Mouse (Mus musculus): ENCODE measurements around the gene Cx3cl1. TPM values are rescaled to one million over a fixed set of nuclear protein-coding genes. Genes with fewer than 3 reads are reported as not detected.

Cx3cl1 gene
- total and polyA plus RNA-seq, 3 experiments = 0.38 TPM; not detected in 2

DNA sequence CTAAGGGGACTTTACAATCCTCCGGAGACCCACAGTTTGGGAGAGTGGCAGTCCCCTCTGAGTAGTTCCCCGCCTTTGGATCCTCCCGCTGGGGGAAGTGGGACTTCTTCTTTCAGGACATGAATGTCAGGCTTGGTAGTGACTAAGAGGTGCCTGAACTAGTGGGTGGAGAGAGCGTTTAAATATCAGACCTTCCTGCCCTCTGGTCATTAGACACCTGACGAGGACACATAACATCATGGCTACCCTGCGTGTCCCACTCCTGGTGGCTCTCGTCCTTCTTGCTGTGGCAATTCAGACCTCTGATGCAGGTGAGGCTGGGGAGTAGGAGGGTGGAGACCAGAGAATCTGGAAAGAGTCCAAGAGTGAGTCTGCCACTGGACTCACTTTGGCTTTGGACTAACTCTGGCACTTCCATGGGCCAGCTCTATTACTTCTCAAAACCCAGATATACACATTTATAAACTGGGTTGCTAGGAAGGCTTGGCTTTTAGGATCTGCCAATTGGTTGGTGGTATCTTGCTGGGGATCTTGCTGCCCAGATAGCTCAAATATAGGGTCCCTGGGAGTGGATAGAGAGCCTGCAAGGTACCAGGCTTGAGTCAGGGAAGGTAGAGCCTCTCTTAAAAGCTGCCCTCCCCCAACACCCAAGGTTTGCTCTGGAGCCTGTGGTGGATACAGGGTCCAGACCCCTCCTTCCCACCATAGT, 26.2 kb upstream of the Cx3cl1 start, which contains the start of gene Ccl22:
TSS of gene Ccl22 (plus strand) at position 115 of the 709 bp plus-strand sequence.
- ATAC-seq (ENCODE audit: extremely low read depth, insufficient number of reproducible peaks, low FRiP score, poor library complexity, severe bottlenecking) = no peak
- Histone ChIP-seq H3K4me3 (ENCODE audit: low read depth, low read length) (no peak within 1 kb of the TSS), H3K9me3 (replicated peaks) (no peaks in the 10 kb centered on the region), H3K4me1 (ENCODE audit: insufficient read depth, low read depth, low read length) (no peaks in the 10 kb centered on the region), H3K27me3 (ENCODE audit: insufficient read depth, low read length) (peaks cover 13% of the 10 kb centered on the region), H3K36me3 (replicated peaks) (no peaks in the 10 kb centered on the region)
- TF ChIP-seq GATA2 (IDR thresholded peaks at IDR 0.05; ENCODE audit: borderline replicate concordance, low read depth, low read length) = no peak
- no peak for TF ChIP-seq POLR2AphosphoS5 (IDR thresholded peaks at IDR 0.05; ENCODE audit: insufficient replicate concordance, low read depth, low read length)
- no peak for TF ChIP-seq GATA1 (IDR thresholded peaks at IDR 0.05; ENCODE audit: borderline replicate concordance, low read length)
- TF ChIP-seq TAL1 (conservative IDR thresholded peaks at IDR 0.05; ENCODE audit: low read depth, low read length) = no peak
- TF ChIP-seq CTCF (IDR thresholded peaks at IDR 0.05; ENCODE audit: low read depth, low read length) = no peak
- no peak for DNase-seq (ENCODE audit: low spot score)

- ATAC-seq (ENCODE audit: extremely low read depth, insufficient number of reproducible peaks, low FRiP score, poor library complexity, severe bottlenecking) (no peak), DNase-seq (ENCODE audit: low spot score) (no peak)
- H3K9me3 ChIP-seq (replicated peaks) = no peaks in the 10 kb centered on the region
- H3K4me3 ChIP-seq (ENCODE audit: low read depth, low read length) = no peak overlapping the region
- no peaks in the 10 kb centered on the region for H3K4me1 ChIP-seq (ENCODE audit: insufficient read depth, low read depth, low read length)
- peaks cover 17% of the 10 kb centered on the region for H3K27me3 ChIP-seq (ENCODE audit: insufficient read depth, low read length)
- no peaks in the 10 kb centered on the region for H3K36me3 ChIP-seq (replicated peaks)
- no peak for TF ChIP-seq CTCF (IDR thresholded peaks at IDR 0.05; ENCODE audit: low read depth, low read length)
- no peak for TF ChIP-seq GATA2 (IDR thresholded peaks at IDR 0.05; ENCODE audit: borderline replicate concordance, low read depth, low read length)
- no peak for TF ChIP-seq GATA1 (IDR thresholded peaks at IDR 0.05; ENCODE audit: borderline replicate concordance, low read length)
- no peak for TF ChIP-seq POLR2AphosphoS5 (IDR thresholded peaks at IDR 0.05; ENCODE audit: insufficient replicate concordance, low read depth, low read length)
- TF ChIP-seq TAL1 (conservative IDR thresholded peaks at IDR 0.05; ENCODE audit: low read depth, low read length) = no peak
Measured at GRCm38 (mm10) chr8:94746832-94747231, 25.0 kb upstream of the Cx3cl1 start.

GRCm38 (mm10) chr8:94748363-94748762, 23.4 kb upstream of the Cx3cl1 start:
- H3K36me3 ChIP-seq (replicated peaks) = no peaks in the 10 kb centered on the region
- H3K4me1 ChIP-seq (ENCODE audit: insufficient read depth, low read depth, low read length) = no peaks in the 10 kb centered on the region
- TF ChIP-seq GATA1 (IDR thresholded peaks at IDR 0.05; ENCODE audit: borderline replicate concordance, low read length) = no peak
- no peaks in the 10 kb centered on the region for H3K9me3 ChIP-seq (replicated peaks)
- no peak overlapping the region for H3K4me3 ChIP-seq (ENCODE audit: low read depth, low read length)
- peaks cover 17% of the 10 kb centered on the region for H3K27me3 ChIP-seq (ENCODE audit: insufficient read depth, low read length)
- no peak for DNase-seq (ENCODE audit: low spot score)
- no peak for ATAC-seq (ENCODE audit: extremely low read depth, insufficient number of reproducible peaks, low FRiP score, poor library complexity, severe bottlenecking)

DNA sequence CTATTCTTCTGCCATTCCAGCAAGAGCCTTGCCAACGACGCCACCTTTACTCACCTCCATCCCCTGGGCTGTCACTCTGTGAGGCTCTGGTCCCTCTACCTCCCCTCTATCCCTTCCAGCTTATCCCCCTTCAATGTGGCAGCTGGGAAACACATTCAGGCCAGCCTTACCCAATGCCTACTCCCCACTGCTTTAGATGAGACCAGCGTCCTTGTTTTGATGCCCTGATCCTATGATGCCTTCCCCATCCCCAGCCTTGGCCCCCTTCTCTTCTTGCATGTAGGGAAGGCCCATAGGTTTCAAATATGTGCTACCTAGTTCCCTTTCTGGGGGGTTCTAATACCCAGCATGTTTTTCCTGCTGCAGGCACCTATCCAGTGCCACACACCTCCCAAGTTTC, 21.9 kb upstream of the Cx3cl1 start:
- no peaks in the 10 kb centered on the region for H3K36me3 ChIP-seq (replicated peaks)
- H3K4me3 ChIP-seq (ENCODE audit: low read depth, low read length) = no peak overlapping the region

GRCm38 (mm10) chr8:94751023-94751849, 20.6 kb upstream of the Cx3cl1 start:
- H3K36me3 ChIP-seq (replicated peaks) = no peaks in the 10 kb centered on the region
- TF ChIP-seq GATA1 (IDR thresholded peaks at IDR 0.05; ENCODE audit: borderline replicate concordance, low read length) (no peak), CTCF (IDR thresholded peaks at IDR 0.05; ENCODE audit: low read depth, low read length) (no peak), GATA2 (IDR thresholded peaks at IDR 0.05; ENCODE audit: borderline replicate concordance, low read depth, low read length) (no peak), POLR2AphosphoS5 (IDR thresholded peaks at IDR 0.05; ENCODE audit: insufficient replicate concordance, low read depth, low read length) (no peak), TAL1 (conservative IDR thresholded peaks at IDR 0.05; ENCODE audit: low read depth, low read length) (no peak)
- ATAC-seq (ENCODE audit: extremely low read depth, insufficient number of reproducible peaks, low FRiP score, poor library complexity, severe bottlenecking) = no peak

More for the DNA sequence above, 21.9 kb upstream of the Cx3cl1 start:
- DNase-seq (ENCODE audit: low spot score) (no peak), ATAC-seq (ENCODE audit: extremely low read depth, insufficient number of reproducible peaks, low FRiP score, poor library complexity, severe bottlenecking) (no peak)
- peaks cover 19% of the 10 kb centered on the region for H3K27me3 ChIP-seq (ENCODE audit: insufficient read depth, low read length)
- no peaks in the 10 kb centered on the region for H3K4me1 ChIP-seq (ENCODE audit: insufficient read depth, low read depth, low read length)
- H3K9me3 ChIP-seq (replicated peaks) = no peaks in the 10 kb centered on the region
- no peak for TF ChIP-seq TAL1 (conservative IDR thresholded peaks at IDR 0.05; ENCODE audit: low read depth, low read length)
- TF ChIP-seq POLR2AphosphoS5 (IDR thresholded peaks at IDR 0.05; ENCODE audit: insufficient replicate concordance, low read depth, low read length) = no peak
- no peak for TF ChIP-seq GATA1 (IDR thresholded peaks at IDR 0.05; ENCODE audit: borderline replicate concordance, low read length)
- no peak for TF ChIP-seq CTCF (IDR thresholded peaks at IDR 0.05; ENCODE audit: low read depth, low read length)
- TF ChIP-seq GATA2 (IDR thresholded peaks at IDR 0.05; ENCODE audit: borderline replicate concordance, low read depth, low read length) = no peak

DNA sequence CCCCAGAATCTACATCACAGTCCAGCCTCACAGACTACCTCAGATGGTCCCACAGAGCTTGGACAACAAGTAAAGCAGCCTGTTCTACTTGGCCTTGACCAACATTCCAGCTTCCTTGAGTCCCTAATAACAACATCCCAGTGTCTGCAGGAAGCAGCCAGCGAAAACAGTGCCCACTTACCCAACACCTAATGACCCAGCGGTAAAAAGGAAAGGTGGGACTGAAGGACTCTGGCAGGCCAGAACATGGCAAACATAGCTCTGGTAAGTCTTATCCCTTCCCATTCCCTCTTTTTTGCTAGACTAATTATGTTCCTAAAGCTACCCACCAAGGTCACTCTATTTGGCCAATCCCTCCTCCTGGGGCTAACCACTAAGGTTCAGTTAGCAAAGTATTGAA, 17.8 kb upstream of the Cx3cl1 start:
- H3K4me1 ChIP-seq (ENCODE audit: insufficient read depth, low read depth, low read length) = no peaks in the 10 kb centered on the region
- DNase-seq (ENCODE audit: low spot score) = no peak
- H3K36me3 ChIP-seq (replicated peaks) = no peaks in the 10 kb centered on the region
- H3K9me3 ChIP-seq (replicated peaks) = no peaks in the 10 kb centered on the region
- no peak overlapping the region for H3K4me3 ChIP-seq (ENCODE audit: low read depth, low read length)
- H3K27me3 ChIP-seq (ENCODE audit: insufficient read depth, low read length) = peaks cover 20% of the 10 kb centered on the region
- ATAC-seq (ENCODE audit: extremely low read depth, insufficient number of reproducible peaks, low FRiP score, poor library complexity, severe bottlenecking) = no peak
- TF ChIP-seq TAL1 (conservative IDR thresholded peaks at IDR 0.05; ENCODE audit: low read depth, low read length) = no peak
- TF ChIP-seq CTCF (IDR thresholded peaks at IDR 0.05; ENCODE audit: low read depth, low read length) = no peak
- TF ChIP-seq GATA1 (IDR thresholded peaks at IDR 0.05; ENCODE audit: borderline replicate concordance, low read length) = no peak
- no peak for TF ChIP-seq POLR2AphosphoS5 (IDR thresholded peaks at IDR 0.05; ENCODE audit: insufficient replicate concordance, low read depth, low read length)
- no peak for TF ChIP-seq GATA2 (IDR thresholded peaks at IDR 0.05; ENCODE audit: borderline replicate concordance, low read depth, low read length)

More at GRCm38 (mm10) chr8:94751023-94751849, 20.6 kb upstream of the Cx3cl1 start:
- Histone ChIP-seq H3K9me3 (replicated peaks) (no peaks in the 10 kb centered on the region), H3K27me3 (ENCODE audit: insufficient read depth, low read length) (peaks cover 20% of the 10 kb centered on the region), H3K4me3 (ENCODE audit: low read depth, low read length) (no peak overlapping the region), H3K4me1 (ENCODE audit: insufficient read depth, low read depth, low read length) (no peaks in the 10 kb centered on the region)
- DNase-seq (ENCODE audit: low spot score) = no peak
